Mouse (Mus musculus) kidney, embryonic 15.5 days (tissue): ENCODE data around the gene Sp100. TPM values are rescaled to one million over a fixed set of nuclear protein-coding genes. Genes with fewer than 3 reads are reported as not detected.

Experiments used
- ATAC-seq: fragments of 200-750 bp; cut with Nextera tagmentation; replicated peaks from 2 replicates; pipeline ENCODE4 v1.8.0; 2017; ENCODE audit warnings: moderate TSS enrichment; ENCODE audit not compliant: low FRiP score
- H3K27ac ChIP-seq: fragments of 300-500 bp; sonication (generic); 2 replicates; pipeline ENCODE4 v1.5.1; 2015; ENCODE audit warnings: mild to moderate bottlenecking, inconsistent platforms
- H3K27me3 ChIP-seq: fragments of 300-500 bp; sonication (generic); 2 replicates; pipeline ENCODE4 v1.6.1; 2015; ENCODE audit warnings: inconsistent platforms
- H3K36me3 ChIP-seq: fragments of 300-500 bp; sonication (generic); 2 replicates; pipeline ENCODE4 v1.6.1; 2015; ENCODE audit warnings: inconsistent platforms
- H3K4me1 ChIP-seq: fragments of 300-500 bp; sonication (generic); 2 replicates; pipeline ENCODE4 v1.6.1; 2015; ENCODE audit warnings: inconsistent platforms
- H3K4me2 ChIP-seq: fragments of 300-500 bp; sonication (generic); 2 replicates; pipeline ENCODE4 v1.6.1; 2015; ENCODE audit warnings: moderate library complexity, mild to moderate bottlenecking, inconsistent platforms
- H3K4me3 ChIP-seq: fragments of 300-500 bp; sonication (generic); replicated peaks from 2 replicates; pipeline ENCODE4 v1.5.1; 2015; ENCODE audit warnings: mild to moderate bottlenecking, inconsistent platforms
- H3K9ac ChIP-seq: fragments of 300-500 bp; sonication (generic); 2 replicates; pipeline ENCODE4 v1.6.1; 2015; ENCODE audit warnings: mild to moderate bottlenecking, inconsistent platforms
- H3K9me3 ChIP-seq: fragments of 300-500 bp; sonication (generic); replicated peaks from 2 replicates; pipeline ENCODE4 v1.6.1; 2016; ENCODE audit warnings: inconsistent platforms
- WGBS: fragments of 180-500 bp; shearing (Covaris S2); methylation state at CpG from one replicate; pipeline ENCODE4 v1.1.7; 2015; ENCODE audit warnings: mixed read lengths; 5-methylcytosine and 5-hydroxymethylcytosine counted together
- polyA plus RNA-seq: library from polyadenylated mRNA; unstranded; fragments of >200 nt; fragmentation: Nextera tagmentation; extraction: Ambion mirVana; gene quantifications from 2 replicates; pipeline ENCODE4 v1.2.1, GENCODE M21; 2015

The Sp100 gene
- polyA plus RNA-seq, 1 experiment from 2014 or later: 3.4 TPM

GRCm38 (mm10) chr1:85703245-85704186 lies 53.7 kb downstream of the Sp100 start:
- no peak overlapping the region for H3K27ac ChIP-seq
- H3K9me3 ChIP-seq: no peaks in the 10 kb centered on the region
- ATAC-seq: peak; percentile 98
- H3K9ac ChIP-seq: 0 out of 2 replicates have a peak overlapping the region, but pooled peaks have one; percentile 5
- peak overlapping the region; percentile 62 for H3K4me2 ChIP-seq
- H3K4me1 ChIP-seq: 0 out of 2 replicates have a peak, but pooled peaks cover 2% of the 10 kb centered on the region
- H3K36me3 ChIP-seq: no peaks in the 10 kb centered on the region
- 20% methylated on average over 22 of the region's 22 CpGs for WGBS
- peak overlapping the region; percentile 40 for H3K4me3 ChIP-seq
- no peaks in the 10 kb centered on the region for H3K27me3 ChIP-seq

- H3K27me3 ChIP-seq: no peaks in the 10 kb centered on the region
- no peak overlapping the region for H3K9ac ChIP-seq
- 94% methylated on average over 1 of the region's 1 CpGs for WGBS
- H3K27ac ChIP-seq: no peak overlapping the region
- no peaks in the 10 kb centered on the region for H3K9me3 ChIP-seq
- H3K4me3 ChIP-seq: no peak overlapping the region
- ATAC-seq: no peak
- 0 out of 2 replicates have a peak, but pooled peaks cover 2% of the 10 kb centered on the region for H3K4me1 ChIP-seq
- H3K4me2 ChIP-seq: no peak overlapping the region
- H3K36me3 ChIP-seq: no peaks in the 10 kb centered on the region
Observed at GRCm38 (mm10) chr1:85705552-85705951, 55.8 kb downstream of the Sp100 start.

- Histone ChIP-seq H3K9ac (no peak overlapping the region), H3K4me1 (0 out of 2 replicates have a peak, but pooled peaks cover 2% of the 10 kb centered on the region), H3K36me3 (no peaks in the 10 kb centered on the region), H3K27me3 (no peaks in the 10 kb centered on the region), H3K4me2 (no peak overlapping the region), H3K4me3 (no peak overlapping the region), H3K27ac (no peak overlapping the region), H3K9me3 (no peaks in the 10 kb centered on the region)
- ATAC-seq: no peak
- 86% methylated on average over 2 of the region's 2 CpGs for WGBS
Observed at GRCm38 (mm10) chr1:85706754-85707153, 57.0 kb downstream of the Sp100 start.

- no peaks in the 10 kb centered on the region for H3K9me3 ChIP-seq
- no peak overlapping the region for H3K9ac ChIP-seq
- H3K4me1 ChIP-seq: 0 out of 2 replicates have a peak, but pooled peaks cover 3% of the 10 kb centered on the region
- H3K36me3 ChIP-seq: no peaks in the 10 kb centered on the region
- no peak overlapping the region for H3K4me2 ChIP-seq
- H3K4me3 ChIP-seq: no peak overlapping the region
- ATAC-seq: no peak
- H3K27ac ChIP-seq: no peak overlapping the region
- no peaks in the 10 kb centered on the region for H3K27me3 ChIP-seq
Observed at GRCm38 (mm10) chr1:85714501-85714900, 64.7 kb downstream of the Sp100 start.

- Histone ChIP-seq H3K4me2 (no peak overlapping the region), H3K36me3 (no peaks in the 10 kb centered on the region), H3K4me1 (0 out of 2 replicates have a peak, but pooled peaks cover 3% of the 10 kb centered on the region), H3K4me3 (no peak overlapping the region), H3K9ac (no peak overlapping the region), H3K27ac (no peak overlapping the region), H3K27me3 (no peaks in the 10 kb centered on the region), H3K9me3 (no peaks in the 10 kb centered on the region)
- ATAC-seq: no peak
- 61% methylated on average over 7 of the region's 7 CpGs for WGBS
Observed at GRCm38 (mm10) chr1:85716447-85717027, 66.7 kb downstream of the Sp100 start.

- 0 out of 2 replicates have a peak, but pooled peaks cover 3% of the 10 kb centered on the region for H3K4me1 ChIP-seq
- H3K9me3 ChIP-seq: no peaks in the 10 kb centered on the region
- no peak overlapping the region for H3K4me2 ChIP-seq
- H3K9ac ChIP-seq: no peak overlapping the region
- no peak overlapping the region for H3K27ac ChIP-seq
- no peak for ATAC-seq
- H3K36me3 ChIP-seq: no peaks in the 10 kb centered on the region
- 41% methylated on average over 4 of the region's 4 CpGs for WGBS
- no peaks in the 10 kb centered on the region for H3K27me3 ChIP-seq
- no peak overlapping the region for H3K4me3 ChIP-seq
Observed at GRCm38 (mm10) chr1:85719049-85719448, 69.3 kb downstream of the Sp100 start.

GRCm38 (mm10) chr1:85720220-85720893 lies 70.6 kb downstream of the Sp100 start:
- Histone ChIP-seq H3K4me1 (0 out of 2 replicates have a peak, but pooled peaks cover 3% of the 10 kb centered on the region), H3K27me3 (no peaks in the 10 kb centered on the region), H3K27ac (no peak overlapping the region), H3K4me2 (no peak overlapping the region), H3K4me3 (no peak overlapping the region), H3K36me3 (no peaks in the 10 kb centered on the region), H3K9me3 (no peaks in the 10 kb centered on the region), H3K9ac (no peak overlapping the region)
- ATAC-seq: no peak; the same call in 1 of the 2 replicates
- 71% methylated on average over 10 of the region's 10 CpGs for WGBS

GRCm38 (mm10) chr1:85730471-85730870 lies 80.7 kb downstream of the Sp100 start:
- Histone ChIP-seq H3K27me3 (no peaks in the 10 kb centered on the region), H3K9me3 (no peaks in the 10 kb centered on the region; the same call in 1 of the 2 replicates), H3K4me1 (0 out of 2 replicates have a peak, but pooled peaks cover 2% of the 10 kb centered on the region), H3K4me3 (no peak overlapping the region), H3K27ac (no peak overlapping the region), H3K4me2 (no peak overlapping the region), H3K9ac (no peak overlapping the region), H3K36me3 (no peaks in the 10 kb centered on the region)
- WGBS: 83% methylated on average over 6 of the region's 6 CpGs
- no peak for ATAC-seq

- WGBS: 67% methylated on average over 3 of the region's 3 CpGs
- peaks cover 10% of the 10 kb centered on the region for H3K4me1 ChIP-seq
- ATAC-seq: no peak
Observed at GRCm38 (mm10) chr1:85732581-85732980, 82.8 kb downstream of the Sp100 start.

GRCm38 (mm10) chr1:85734511-85734910 lies 84.7 kb downstream of the Sp100 start:
- Histone ChIP-seq H3K27me3 (no peaks in the 10 kb centered on the region), H3K27ac (no peak overlapping the region), H3K4me2 (no peak overlapping the region), H3K36me3 (no peaks in the 10 kb centered on the region), H3K9ac (no peak overlapping the region), H3K4me3 (no peak overlapping the region), H3K4me1 (peaks cover 10% of the 10 kb centered on the region), H3K9me3 (no peaks in the 10 kb centered on the region; the same call in 1 of the 2 replicates)
- 65% methylated on average over 1 of the region's 1 CpGs for WGBS
- ATAC-seq: no peak

More at GRCm38 (mm10) chr1:85732581-85732980, 82.8 kb downstream of the Sp100 start:
- Histone ChIP-seq H3K4me3 (no peak overlapping the region), H3K36me3 (no peaks in the 10 kb centered on the region), H3K9me3 (no peaks in the 10 kb centered on the region; the same call in 1 of the 2 replicates), H3K9ac (no peak overlapping the region), H3K27ac (no peak overlapping the region), H3K27me3 (no peaks in the 10 kb centered on the region), H3K4me2 (no peak overlapping the region)

GRCm38 (mm10) chr1:85735463-85736123 lies 85.8 kb downstream of the Sp100 start:
- Histone ChIP-seq H3K36me3 (no peaks in the 10 kb centered on the region), H3K4me3 (no peak overlapping the region), H3K27ac (no peak overlapping the region), H3K4me2 (peak overlapping the region; percentile 55), H3K4me1 (peaks cover 8% of the 10 kb centered on the region), H3K27me3 (no peaks in the 10 kb centered on the region), H3K9me3 (no peaks in the 10 kb centered on the region; the same call in 1 of the 2 replicates), H3K9ac (no peak overlapping the region)
- ATAC-seq: no peak; the same call in 1 of the 2 replicates
- 68% methylated on average over 13 of the region's 13 CpGs for WGBS
